In the genomic region with DNA sequence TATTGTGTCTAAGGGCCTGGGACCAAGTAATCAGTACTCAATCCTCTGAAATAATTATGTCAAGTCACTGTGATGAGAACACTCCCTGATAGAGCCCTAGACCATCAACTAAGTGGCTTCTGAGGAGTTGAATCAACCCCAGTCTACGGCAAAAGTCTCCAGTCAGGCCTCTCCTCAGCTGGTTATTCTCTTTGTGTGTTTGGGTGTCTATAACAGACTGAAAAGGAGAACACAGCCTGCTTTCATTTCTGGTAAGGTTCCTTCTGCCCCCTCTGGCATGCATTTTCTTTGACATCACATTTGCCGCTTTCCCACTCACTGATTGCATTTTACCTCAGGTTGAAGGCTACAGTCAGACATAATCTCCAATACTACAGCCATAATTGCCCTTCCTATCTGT, we compare ENCODE assay signal across 22 mouse cellular contexts.
"Had no signal": no experiment of that assay in that cellular context is flagged by ENCODE, and none has a peak within 500 bp of the region (broad histone marks: within the 10 kb centered on the region; RNA-seq: fewer than 3 reads in every experiment).

No protein-coding gene starts in this region.

- DNase-seq: kidney, postnatal 25 days; layer of hippocampus, adult 9-11 months; lung, adult 18-20 months; lung, postnatal 10 days; lung, postnatal 36 days; retina, postnatal 1 day; right cerebral cortex, postnatal 25 days; spleen, adult 18-20 months; thymus, postnatal 25 days had no signal

- H3K4me1 ChIP-seq: limb, embryonic 15.5 days; liver, embryonic 12.5 days; liver, embryonic 15.5 days; lung, embryonic 15.5 days; megakaryocyte, embryonic 14.5 days; midbrain, embryonic 10.5 days; midbrain, embryonic 13.5 days; neural tube, embryonic 13.5 days; stomach, embryonic 15.5 days had no signal

- H3K4me2 ChIP-seq: limb, embryonic 15.5 days; liver, embryonic 12.5 days; liver, embryonic 15.5 days; lung, embryonic 15.5 days; midbrain, embryonic 13.5 days; neural tube, embryonic 13.5 days; stomach, embryonic 15.5 days had no signal

- H3K27me3 ChIP-seq: limb, embryonic 15.5 days; liver, embryonic 12.5 days; liver, embryonic 15.5 days; lung, embryonic 15.5 days; megakaryocyte, embryonic 14.5 days; midbrain, embryonic 13.5 days; neural tube, embryonic 13.5 days; stomach, embryonic 15.5 days had no signal

- H3K36me3 ChIP-seq: limb, embryonic 15.5 days; liver, embryonic 12.5 days; liver, embryonic 15.5 days; lung, embryonic 15.5 days; midbrain, embryonic 10.5 days; midbrain, embryonic 13.5 days; neural tube, embryonic 13.5 days; stomach, embryonic 15.5 days had no signal

- H3K27ac ChIP-seq: kidney, postnatal 0 days; layer of hippocampus, adult 2 months; limb, embryonic 15.5 days; liver, embryonic 12.5 days; liver, embryonic 15.5 days; lung, embryonic 15.5 days; midbrain, embryonic 10.5 days; midbrain, embryonic 13.5 days; neural tube, embryonic 13.5 days; stomach, embryonic 15.5 days had no signal

- ATAC-seq: liver, embryonic 12.5 days; midbrain, embryonic 13.5 days; midbrain, embryonic 16.5 days had no signal

- H3K9ac ChIP-seq: limb, embryonic 15.5 days; liver, embryonic 12.5 days; liver, embryonic 15.5 days; lung, embryonic 15.5 days; midbrain, embryonic 13.5 days; neural tube, embryonic 13.5 days; stomach, embryonic 15.5 days had no signal

- H3K9me3 ChIP-seq: limb, embryonic 15.5 days; liver, embryonic 12.5 days; liver, embryonic 15.5 days; lung, embryonic 15.5 days; midbrain, embryonic 10.5 days; midbrain, embryonic 13.5 days; neural tube, embryonic 13.5 days; stomach, embryonic 15.5 days had no signal

- H3K4me3 ChIP-seq: layer of hippocampus, adult 2 months; limb, embryonic 15.5 days; liver, embryonic 12.5 days; liver, embryonic 15.5 days; lung, embryonic 15.5 days; megakaryocyte, embryonic 14.5 days; midbrain, embryonic 10.5 days; midbrain, embryonic 13.5 days; myocyte; neural tube, embryonic 13.5 days; stomach, embryonic 15.5 days had no signal
